Mouse (Mus musculus) limb, embryonic 13.5 days (tissue): Measurements from ENCODE around the gene Msh4. TPM values are rescaled to one million over a fixed set of nuclear protein-coding genes. Genes with fewer than 3 reads are reported as not detected.

Experiments
- ATAC-seq: fragments of 200-750 bp; cut with Nextera tagmentation; 2 replicates; pipeline ENCODE4 v1.8.0; 2017; ENCODE audit warnings: low read depth, moderate number of reproducible peaks, moderate TSS enrichment; ENCODE audit not compliant: low FRiP score
- H3K27ac ChIP-seq: fragments of 300-500 bp; sonication (generic); 2 replicates; pipeline ENCODE4 v1.5.1; 2015; ENCODE audit warnings: inconsistent platforms, mild to moderate bottlenecking, moderate library complexity
- H3K27me3 ChIP-seq: fragments of 300-500 bp; sonication (generic); 2 replicates; pipeline ENCODE4 v1.6.1; 2015; ENCODE audit warnings: mild to moderate bottlenecking, inconsistent platforms
- H3K36me3 ChIP-seq: fragments of 300-500 bp; sonication (generic); 2 replicates; pipeline ENCODE4 v1.6.1; 2015; ENCODE audit warnings: inconsistent platforms, mild to moderate bottlenecking, moderate library complexity
- H3K4me1 ChIP-seq: fragments of 300-500 bp; sonication (generic); 2 replicates; pipeline ENCODE4 v1.6.1; 2015; ENCODE audit warnings: inconsistent platforms
- H3K4me2 ChIP-seq: fragments of 300-500 bp; sonication (generic); replicated peaks from 2 replicates; pipeline ENCODE4 v1.6.1; 2015; ENCODE audit warnings: inconsistent platforms, mild to moderate bottlenecking, moderate library complexity
- H3K4me3 ChIP-seq: fragments of 300-500 bp; sonication (generic); 2 replicates; pipeline ENCODE4 v1.5.1; 2015; ENCODE audit warnings: moderate library complexity, mild to moderate bottlenecking, inconsistent platforms
- H3K9ac ChIP-seq: fragments of 300-500 bp; sonication (generic); 2 replicates; pipeline ENCODE4 v1.6.1; 2015; ENCODE audit warnings: mild to moderate bottlenecking, inconsistent platforms
- H3K9me3 ChIP-seq: fragments of 300-500 bp; sonication (generic); 2 replicates; pipeline ENCODE4 v1.6.1; 2016; ENCODE audit warnings: inconsistent platforms
- WGBS: fragments of 180-500 bp; shearing (Covaris S2); methylation state at CpG from one replicate; pipeline ENCODE4 v1.1.7; 2015; 5-methylcytosine and 5-hydroxymethylcytosine counted together
- polyA plus RNA-seq: library from polyadenylated mRNA; unstranded; fragments of >200 nt; fragmentation: Nextera tagmentation; extraction: Ambion mirVana; gene quantifications from 2 replicates; pipeline ENCODE4 v1.2.1, GENCODE M21; 2015

The Msh4 gene
- 0.13 and 0.22 TPM in 2 replicates for polyA plus RNA-seq

- Histone ChIP-seq H3K27ac (no peak within 1 kb of the TSS; the same call in 1 of the 2 replicates), H3K27me3 (no peaks in the 10 kb centered on the region), H3K36me3 (peaks cover 81% of the 10 kb centered on the region), H3K9ac (no peak within 1 kb of the TSS), H3K4me3 (no peak within 1 kb of the TSS), H3K4me1 (peaks cover 34% of the 10 kb centered on the region), H3K9me3 (no peaks in the 10 kb centered on the region), H3K4me2 (no peak within 1 kb of the TSS)
- ATAC-seq, result no peak
- WGBS, result 81% methylated on average over 9 of the region's 9 CpGs
These were observed at the start of gene Msh4 for GRCm38 (mm10) chr3:153906136-153906871. Gene Msh4 (minus strand): TSS chr3:153906138.

- 56% methylated on average over 2 of the region's 2 CpGs for WGBS
- no peak for ATAC-seq
- H3K36me3 ChIP-seq, result no peaks in the 10 kb centered on the region
- H3K27ac ChIP-seq, result no peak overlapping the region
- peaks cover 7% of the 10 kb centered on the region for H3K4me1 ChIP-seq
- no peak overlapping the region for H3K4me2 ChIP-seq
- H3K27me3 ChIP-seq, result no peaks in the 10 kb centered on the region
- no peak overlapping the region for H3K4me3 ChIP-seq
- H3K9me3 ChIP-seq, result no peaks in the 10 kb centered on the region
- H3K9ac ChIP-seq, result no peak overlapping the region
These were observed 42.2 kb upstream of the Msh4 start for GRCm38 (mm10) chr3:153948176-153948575.

- Histone ChIP-seq H3K4me2 (no peak overlapping the region), H3K36me3 (no peaks in the 10 kb centered on the region), H3K27ac (no peak overlapping the region), H3K9ac (no peak overlapping the region), H3K4me3 (no peak overlapping the region), H3K27me3 (no peaks in the 10 kb centered on the region), H3K9me3 (no peaks in the 10 kb centered on the region), H3K4me1 (peaks cover 16% of the 10 kb centered on the region)
- no peak for ATAC-seq
- WGBS, result 77% methylated on average over 4 of the region's 4 CpGs
These were observed 41.3 kb upstream of the Msh4 start for GRCm38 (mm10) chr3:153947271-153947670.

- peak within 1 kb of the TSS; percentile 72 for H3K4me2 ChIP-seq
- WGBS, result under 1% methylated on average over 41 of the region's 41 CpGs
- H3K36me3 ChIP-seq, result peaks cover 9% of the 10 kb centered on the region
- peak within 1 kb of the TSS; percentile 86 for H3K9ac ChIP-seq
- H3K4me1 ChIP-seq, result peaks cover 16% of the 10 kb centered on the region
- ATAC-seq, result peak; percentile 97
- H3K9me3 ChIP-seq, result no peaks in the 10 kb centered on the region
- H3K27me3 ChIP-seq, result no peaks in the 10 kb centered on the region
- H3K27ac ChIP-seq, result peak within 1 kb of the TSS; percentile 79
- H3K4me3 ChIP-seq, result peak within 1 kb of the TSS; percentile 78
These were observed 38.5 kb upstream of the Msh4 start, which contains the start of gene Acadm for GRCm38 (mm10) chr3:153944335-153944990. Gene Acadm (minus strand): TSS chr3:153944632.

- H3K9ac ChIP-seq, result peak overlapping the region; percentile 86
- H3K9me3 ChIP-seq, result no peaks in the 10 kb centered on the region
- peak overlapping the region; percentile 79; the same call in 1 of the 2 replicates for H3K27ac ChIP-seq
- peak overlapping the region; percentile 72 for H3K4me2 ChIP-seq
- H3K4me3 ChIP-seq, result peak overlapping the region; percentile 78
- H3K4me1 ChIP-seq, result peaks cover 16% of the 10 kb centered on the region
- H3K36me3 ChIP-seq, result peaks cover 10% of the 10 kb centered on the region
- H3K27me3 ChIP-seq, result no peaks in the 10 kb centered on the region
- ATAC-seq, result peak; percentile 41
- WGBS, result under 1% methylated on average over 19 of the region's 19 CpGs
These were observed 38.0 kb upstream of the Msh4 start for GRCm38 (mm10) chr3:153943901-153944334.

- 17% methylated on average over 12 of the region's 12 CpGs for WGBS
- Histone ChIP-seq H3K36me3 (peaks cover 18% of the 10 kb centered on the region), H3K27ac (0 out of 2 replicates have a peak overlapping the region, but pooled peaks have one; percentile 79), H3K9ac (peak overlapping the region; percentile 86; the same call in 1 of the 2 replicates), H3K4me2 (peak overlapping the region; percentile 72), H3K4me1 (peaks cover 16% of the 10 kb centered on the region), H3K9me3 (no peaks in the 10 kb centered on the region), H3K4me3 (peak overlapping the region; percentile 78), H3K27me3 (no peaks in the 10 kb centered on the region)
- no peak for ATAC-seq
These were observed 37.2 kb upstream of the Msh4 start for GRCm38 (mm10) chr3:153943003-153943640.

GRCm38 (mm10) chr3:153941613-153942012, 35.7 kb upstream of the Msh4 start:
- Histone ChIP-seq H3K27me3 (no peaks in the 10 kb centered on the region), H3K4me1 (peaks cover 16% of the 10 kb centered on the region), H3K9me3 (no peaks in the 10 kb centered on the region), H3K27ac (no peak overlapping the region), H3K4me3 (no peak overlapping the region), H3K9ac (no peak overlapping the region), H3K36me3 (peaks cover 32% of the 10 kb centered on the region), H3K4me2 (no peak overlapping the region)
- ATAC-seq, result no peak
- 93% methylated on average over 13 of the region's 13 CpGs for WGBS

GRCm38 (mm10) chr3:153940486-153940885, 34.5 kb upstream of the Msh4 start:
- Histone ChIP-seq H3K9me3 (no peaks in the 10 kb centered on the region), H3K4me3 (no peak overlapping the region), H3K9ac (no peak overlapping the region), H3K27ac (no peak overlapping the region), H3K27me3 (no peaks in the 10 kb centered on the region), H3K36me3 (peaks cover 42% of the 10 kb centered on the region), H3K4me2 (no peak overlapping the region), H3K4me1 (peaks cover 16% of the 10 kb centered on the region)
- ATAC-seq, result no peak
- 95% methylated on average over 9 of the region's 9 CpGs for WGBS

GRCm38 (mm10) chr3:153940021-153940420, 34.1 kb upstream of the Msh4 start:
- H3K27ac ChIP-seq, result no peak overlapping the region
- H3K36me3 ChIP-seq, result peaks cover 45% of the 10 kb centered on the region
- no peaks in the 10 kb centered on the region for H3K27me3 ChIP-seq
- no peak for ATAC-seq
- no peak overlapping the region for H3K9ac ChIP-seq
- 83% methylated on average over 8 of the region's 8 CpGs for WGBS
- no peaks in the 10 kb centered on the region for H3K9me3 ChIP-seq
- no peak overlapping the region for H3K4me3 ChIP-seq
- H3K4me1 ChIP-seq, result peaks cover 14% of the 10 kb centered on the region
- H3K4me2 ChIP-seq, result no peak overlapping the region

GRCm38 (mm10) chr3:153937116-153937810, 31.3 kb upstream of the Msh4 start:
- Histone ChIP-seq H3K9me3 (no peaks in the 10 kb centered on the region), H3K4me3 (no peak overlapping the region), H3K36me3 (peaks cover 71% of the 10 kb centered on the region), H3K27ac (no peak overlapping the region), H3K4me1 (peaks cover under 1% of the 10 kb centered on the region; the same call in 1 of the 2 replicates), H3K27me3 (no peaks in the 10 kb centered on the region), H3K9ac (no peak overlapping the region), H3K4me2 (no peak overlapping the region)
- no peak for ATAC-seq
- 92% methylated on average over 17 of the region's 17 CpGs for WGBS

- no peak overlapping the region for H3K4me3 ChIP-seq
- no peaks in the 10 kb centered on the region for H3K4me1 ChIP-seq
- H3K9me3 ChIP-seq, result no peaks in the 10 kb centered on the region
- peaks cover 77% of the 10 kb centered on the region for H3K36me3 ChIP-seq
- WGBS, result 90% methylated on average over 9 of the region's 9 CpGs
- H3K4me2 ChIP-seq, result no peak overlapping the region
- no peak for ATAC-seq
- H3K9ac ChIP-seq, result no peak overlapping the region
- H3K27me3 ChIP-seq, result no peaks in the 10 kb centered on the region
- H3K27ac ChIP-seq, result no peak overlapping the region
These were observed 29.9 kb upstream of the Msh4 start for GRCm38 (mm10) chr3:153935878-153936277.
